Mouse (Mus musculus): ENCODE data around the gene Ces2c.

GRCm38 (mm10) chr8:104809436-104809835 is 37.4 kb upstream of the Ces2c start:
- no peak for TF ChIP-seq CTCF (IDR thresholded peaks at IDR 0.05; ENCODE audit: insufficient read depth, low read depth, low read length)
- TF ChIP-seq POLR2A (IDR thresholded peaks at IDR 0.05; ENCODE audit: insufficient read depth, low read depth, low read length), result no peak

Measured in olfactory bulb, adult 2 months (tissue).